Mouse (Mus musculus) cerebellum, adult 2 months (tissue): Measurements from ENCODE around the gene Antxrl.

Experiments used
- CTCF ChIP-seq: fragments of 200-500 bp; IDR thresholded peaks from 2 replicates; pipeline ENCODE4 v1.5.1; 2011; ENCODE audit warnings: low read depth, mild to moderate bottlenecking, control low read depth, low read length, moderate library complexity, borderline replicate concordance; ENCODE audit not compliant: insufficient read depth
- POLR2A ChIP-seq: fragments of 200-500 bp; IDR thresholded peaks from 2 replicates; pipeline ENCODE4 v1.6.1; 2011; ENCODE audit warnings: low read length, control low read depth, borderline replicate concordance; ENCODE audit not compliant: insufficient read depth

GRCm38 (mm10) chr14:34087856-34088398, 35.4 kb downstream of the Antxrl start:
- TF ChIP-seq CTCF (no peak), POLR2A (no peak)
